Mouse (Mus musculus) left cerebral cortex, adult 8-10 months (tissue): Measurements from ENCODE around the gene Fbrsl1. TPM values are rescaled to one million over a fixed set of nuclear protein-coding genes. Genes with fewer than 3 reads are reported as not detected.

Source experiments
- DNase-seq, 2 experiments: peaks; one replicate each; pipeline ENCODE4 v3.0.0; 2022; ENCODE audit warnings: low spot score in 2 of 2
- total RNA-seq, 4 experiments: library from RNA; stranded (reverse); gene quantifications; 2 replicates each; pipeline ENCODE4 v1.2.4; 2022

Gene Fbrsl1
- total RNA-seq, 4 experiments from 2014 or later = 60.3 to 72.8 (median 66.9) TPM

DNA sequence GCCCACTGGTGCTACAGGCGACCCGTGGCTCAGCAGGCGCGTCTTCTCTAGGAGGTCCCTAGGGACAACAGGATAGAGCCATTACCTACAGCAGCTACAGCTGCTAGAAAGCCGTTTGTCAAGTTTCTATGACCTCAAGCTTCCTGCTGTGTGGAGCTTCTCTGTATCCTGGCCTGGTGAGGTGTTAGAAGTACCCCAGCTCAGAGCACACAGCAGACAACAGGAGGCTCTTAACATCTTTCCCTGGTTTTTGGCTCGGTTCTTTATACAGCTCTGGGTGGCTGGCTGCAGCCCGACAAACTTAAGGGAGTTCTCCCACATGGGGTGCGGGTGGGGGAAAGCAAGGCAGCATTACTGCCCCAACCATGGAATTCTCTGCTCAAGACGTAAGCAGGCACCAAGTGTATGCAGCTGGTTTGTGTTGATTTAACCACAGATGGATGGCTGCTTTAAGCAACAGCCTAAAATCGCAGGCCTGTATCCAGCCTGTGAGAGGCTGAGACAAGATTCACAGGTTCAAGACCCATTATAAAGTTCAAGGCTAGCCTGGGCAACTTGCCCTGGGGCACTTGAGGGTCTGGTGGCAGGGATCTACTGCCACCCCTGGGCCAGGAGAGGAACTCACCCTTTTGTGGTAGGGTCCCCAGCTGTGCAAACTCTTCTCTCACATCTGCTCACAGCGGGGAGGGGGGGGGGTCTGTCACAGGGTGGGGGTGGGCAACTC is 84.3 kb downstream of the Fbrsl1 start:
- DNase-seq = no peak

GRCm38 (mm10) chr5:110363179-110363821 is 85.0 kb downstream of the Fbrsl1 start:
- peak; percentile 44 to 67 for DNase-seq

DNA sequence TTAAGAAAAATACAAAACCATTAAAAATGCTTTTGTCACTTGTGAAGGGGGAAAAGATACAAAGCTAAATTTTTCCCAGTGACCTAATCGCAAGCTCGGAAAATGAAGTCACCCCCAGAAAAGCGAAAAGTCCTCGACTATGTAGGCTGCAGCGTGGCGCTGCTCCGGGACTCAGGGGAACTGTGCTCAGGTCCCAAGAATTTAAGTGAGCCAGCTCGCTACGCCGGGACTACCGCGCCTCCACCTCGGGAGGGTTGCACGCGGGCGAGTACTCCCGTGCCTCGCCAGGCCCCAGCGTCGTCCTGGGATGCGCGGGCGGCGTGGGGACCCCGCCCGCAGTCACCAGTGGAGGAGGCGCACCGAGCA is 85.5 kb downstream of the Fbrsl1 start:
- no peak for DNase-seq

DNA sequence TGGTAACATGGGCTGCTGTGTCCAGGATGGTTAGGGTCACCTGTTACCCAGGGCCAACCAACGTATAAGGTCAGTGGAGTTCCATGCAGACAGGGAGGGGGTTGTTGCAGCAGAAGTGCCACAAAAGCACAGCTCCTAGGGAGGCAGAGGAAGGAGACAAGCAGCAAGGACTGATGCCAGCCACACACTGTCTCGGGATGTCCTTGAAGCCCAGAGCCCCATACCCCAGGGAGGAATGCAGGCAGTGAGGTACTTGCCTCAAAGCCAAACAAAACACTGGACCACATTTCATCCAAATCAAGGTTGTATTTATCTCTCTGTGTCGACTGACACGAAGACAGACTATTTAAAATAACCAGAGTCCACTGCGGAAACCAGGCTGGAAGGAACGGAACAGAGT is 86.8 kb downstream of the Fbrsl1 start:
- no peak for DNase-seq

GRCm38 (mm10) chr5:110357531-110358179 is 90.6 kb downstream of the Fbrsl1 start:
- DNase-seq = peak; percentile 59 to 76

GRCm38 (mm10) chr5:110354716-110355115 is 93.6 kb downstream of the Fbrsl1 start:
- DNase-seq = no peak

DNA sequence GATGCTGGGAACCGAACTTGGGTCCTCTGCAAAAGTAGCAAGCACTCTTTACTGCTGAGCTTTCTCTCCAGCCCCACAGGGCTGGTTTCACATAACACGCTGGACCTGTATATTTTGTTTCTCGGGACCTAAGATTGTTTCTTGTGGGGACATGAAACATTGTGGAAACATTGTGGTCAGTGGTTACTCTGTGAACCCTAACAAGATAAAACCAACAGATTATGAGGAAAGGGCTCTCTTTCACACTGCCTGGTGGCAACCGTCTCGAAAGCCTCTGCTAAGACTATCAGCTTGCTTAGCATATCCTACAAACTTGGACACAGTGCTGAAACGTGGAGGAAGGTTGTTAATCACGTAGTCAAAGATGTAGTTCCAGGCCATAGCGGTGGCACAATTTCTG is 101.3 kb downstream of the Fbrsl1 start:
- no peak for DNase-seq

DNA sequence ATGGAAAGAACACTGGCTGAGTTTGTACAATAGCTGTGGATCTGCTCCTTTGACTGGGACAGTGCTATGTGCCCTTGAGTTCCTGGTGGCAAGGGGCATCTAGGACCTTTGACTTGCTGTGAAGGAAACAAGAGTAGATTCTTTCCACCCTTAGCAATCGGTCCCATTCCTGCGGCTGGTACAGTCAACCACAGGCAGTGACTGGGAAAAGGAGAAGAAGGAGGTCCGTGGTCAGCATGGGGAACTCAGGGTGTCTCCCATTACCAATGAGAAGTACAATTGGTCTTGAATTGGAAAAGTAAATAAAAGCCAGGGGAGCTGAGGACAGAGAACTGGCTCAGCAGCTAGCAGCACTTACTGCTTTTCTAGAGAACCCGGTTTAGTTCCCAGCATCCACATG is 102.8 kb downstream of the Fbrsl1 start:
- DNase-seq = no peak

DNA sequence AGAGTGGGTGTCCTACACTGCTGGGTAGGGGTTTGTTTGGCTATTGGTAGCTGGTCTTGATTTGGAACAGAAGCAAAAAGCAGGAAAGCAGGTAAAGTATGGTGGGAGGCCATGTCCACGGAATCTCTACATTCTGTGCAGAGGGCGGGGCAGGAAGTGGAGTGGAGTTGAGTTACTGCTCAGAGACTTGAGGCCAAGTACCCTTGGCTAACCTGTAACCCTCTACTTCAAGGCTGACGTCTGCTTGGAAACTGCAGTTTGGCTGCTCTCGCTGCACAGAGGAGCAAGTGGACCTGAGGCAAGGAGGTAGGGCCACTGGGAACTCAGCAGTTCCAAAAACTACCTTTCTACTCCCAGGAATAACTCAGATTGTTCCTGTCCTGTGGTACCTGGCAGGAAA is 103.8 kb downstream of the Fbrsl1 start, which contains the start of gene Lrcol1:
Gene Lrcol1 (plus strand): TSS at position 207 of the 400 bp plus-strand sequence.
- DNase-seq = no peak

GRCm38 (mm10) chr5:110342648-110343284 is 105.5 kb downstream of the Fbrsl1 start, which contains the start of gene P2rx2:
P2rx2 (minus strand) TSS chr5:110343212.
- DNase-seq = no peak

GRCm38 (mm10) chr5:110338792-110339191 is 109.5 kb downstream of the Fbrsl1 start:
- no peak for DNase-seq

GRCm38 (mm10) chr5:110330508-110330907 is 117.8 kb downstream of the Fbrsl1 start:
- DNase-seq = no peak

DNA sequence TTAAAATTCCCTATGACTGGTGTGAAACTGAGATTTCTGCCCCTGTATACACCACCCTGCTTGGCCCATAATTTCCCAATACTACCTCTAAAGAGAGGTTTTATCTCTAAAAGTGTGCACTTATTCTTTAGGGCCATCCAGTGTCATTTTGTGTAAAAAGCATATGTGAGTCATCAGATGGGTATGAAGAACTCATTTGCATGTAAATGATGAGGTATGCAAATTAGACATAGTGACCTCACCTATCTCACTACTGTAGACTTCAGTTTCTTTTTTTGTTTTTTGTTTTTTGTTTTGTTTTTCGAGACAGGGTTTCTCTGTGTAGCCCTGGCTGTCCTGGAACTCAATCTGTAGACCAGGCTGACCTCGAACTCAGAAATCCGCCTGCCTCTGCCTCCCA is 135.2 kb downstream of the Fbrsl1 start:
- DNase-seq = no peak

Other genes starting within 250 kb of the Fbrsl1 start
- 10 to 100 TPM; 34.5 to 42.7 (median 37.8) TPM for gene Ankle2, start 217.5 kb downstream of the Fbrsl1 start, total RNA-seq
- gene Pgam5, start 178.6 kb downstream of the Fbrsl1 start, total RNA-seq = 10 to 100 TPM; 50.0 to 60.1 (median 52.8) TPM
- 10 to 100 TPM in 1 of 4 experiments, 1 to 10 TPM in 3; 6.8 to 10.8 (median 8.8) TPM for gene Pxmp2, start 162.3 kb downstream of the Fbrsl1 start, total RNA-seq
- 1 to 10 TPM; 1.4 to 2.4 (median 1.9) TPM for gene Pole, start 162.2 kb downstream of the Fbrsl1 start, total RNA-seq
- under 1 TPM in 1 of 4 experiments, not detected in 3; 0.32 TPM for gene P2rx2, start 105.3 kb downstream of the Fbrsl1 start, total RNA-seq
- gene Lrcol1, start 103.8 kb downstream of the Fbrsl1 start, total RNA-seq = not detected
- gene Galnt9, start 95.9 kb upstream of the Fbrsl1 start, total RNA-seq = 10 to 100 TPM; 61.9 to 87.7 (median 73.3) TPM
- 10 to 100 TPM; 20.0 to 31.3 (median 24.7) TPM for gene Noc4l, start 204.9 kb upstream of the Fbrsl1 start, total RNA-seq
- 10 to 100 TPM; 21.6 to 24.5 (median 22.8) TPM for gene Ddx51, start 204.9 kb upstream of the Fbrsl1 start, total RNA-seq